Mouse (Mus musculus) layer of hippocampus, postnatal 14 days (tissue): Measurements from ENCODE around the gene 1700012B09Rik. TPM values are rescaled to one million over a fixed set of nuclear protein-coding genes. Genes with fewer than 3 reads are reported as not detected.

ENCODE experiments used
- DNase-seq, 2 experiments: peaks; one replicate each; pipeline ENCODE4 v3.0.0; 2021 to 2022; ENCODE audit warnings: low spot score in 2 of 2, mixed read lengths in 1 of 2
- total RNA-seq, 2 experiments: library from RNA; stranded (reverse); gene quantifications; 2 replicates each; pipeline ENCODE4 v1.2.3; 2021

The 1700012B09Rik gene
- total RNA-seq, 2 experiments from 2014 or later = 1.2 TPM; not detected in 1

DNA sequence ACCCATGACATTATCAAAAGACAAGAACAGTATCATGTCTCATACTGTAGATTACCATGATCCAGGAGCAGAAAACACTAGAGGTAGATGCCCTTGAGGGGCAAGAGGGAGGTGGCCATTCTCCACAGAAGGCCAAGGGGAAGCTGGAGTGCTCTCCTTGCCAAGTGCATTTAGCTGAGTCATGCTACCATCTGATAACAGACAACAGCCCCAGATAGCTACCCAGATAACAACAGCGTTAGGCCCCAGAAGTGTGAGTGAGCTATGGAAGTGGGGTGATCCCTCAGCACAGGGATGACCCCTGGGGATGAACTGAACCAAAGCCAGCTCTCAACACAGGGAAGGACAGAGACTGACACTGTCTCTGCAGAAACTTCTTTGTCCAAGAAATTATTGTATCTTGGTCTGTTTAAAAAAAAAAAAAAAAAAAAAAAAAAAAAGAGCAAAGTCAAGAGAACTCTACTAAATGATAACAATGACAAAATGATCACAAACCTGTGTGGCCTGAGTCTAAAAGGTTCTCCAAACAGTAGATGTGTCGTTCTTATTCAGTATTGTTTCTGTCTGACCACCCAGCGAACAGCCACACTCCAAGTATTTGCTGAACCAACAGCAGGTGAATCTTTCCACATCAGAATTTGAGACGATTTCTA is 31.2 kb downstream of the 1700012B09Rik start:
- DNase-seq = no peak

DNA sequence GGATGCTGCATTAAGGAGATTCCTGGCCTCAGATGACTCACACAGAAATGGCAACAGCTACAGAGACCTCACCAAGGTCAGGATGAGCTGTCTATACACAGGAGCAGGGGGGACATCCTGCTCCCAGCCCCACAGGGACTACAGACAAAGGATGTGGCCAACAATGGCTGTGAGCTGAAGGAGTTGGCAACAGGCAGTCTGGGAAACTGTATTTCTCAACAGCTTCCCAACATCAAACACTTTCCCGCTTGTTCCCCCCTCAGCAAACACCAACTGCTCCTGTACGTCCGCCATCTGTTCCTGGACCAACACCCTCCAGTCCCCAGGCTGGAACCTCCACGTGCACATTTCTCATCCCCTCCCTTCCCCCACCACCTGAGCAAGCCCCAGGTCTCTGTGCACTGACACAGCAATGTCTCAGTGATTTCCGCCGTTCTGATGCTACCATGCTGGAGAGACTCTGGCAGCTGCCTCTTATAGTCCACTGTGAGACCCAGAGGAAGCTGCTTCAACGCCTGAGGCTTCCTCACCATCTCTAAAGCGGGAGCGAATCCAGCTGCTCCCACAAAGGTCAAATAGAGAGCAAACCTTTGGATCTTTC is 39.8 kb downstream of the 1700012B09Rik start:
- no peak for DNase-seq

DNA sequence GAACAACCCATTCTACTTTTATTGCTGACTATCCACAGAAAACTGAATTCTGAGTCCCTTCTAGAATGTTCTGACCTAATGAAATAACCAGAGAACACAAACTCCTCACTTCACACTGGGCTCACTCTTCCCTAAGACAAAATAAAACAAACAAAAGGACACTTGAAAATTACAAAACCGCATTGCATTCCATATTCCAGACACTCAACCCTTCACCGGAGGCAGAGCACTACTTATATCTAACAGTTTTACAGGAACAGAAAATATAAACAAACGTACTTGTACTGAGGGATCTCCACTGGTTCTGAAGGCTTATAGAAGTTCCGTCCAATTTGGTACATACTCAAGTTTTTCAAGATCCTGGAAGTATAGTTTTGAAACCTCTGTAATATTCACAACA is 42.5 kb downstream of the 1700012B09Rik start:
- no peak for DNase-seq

DNA sequence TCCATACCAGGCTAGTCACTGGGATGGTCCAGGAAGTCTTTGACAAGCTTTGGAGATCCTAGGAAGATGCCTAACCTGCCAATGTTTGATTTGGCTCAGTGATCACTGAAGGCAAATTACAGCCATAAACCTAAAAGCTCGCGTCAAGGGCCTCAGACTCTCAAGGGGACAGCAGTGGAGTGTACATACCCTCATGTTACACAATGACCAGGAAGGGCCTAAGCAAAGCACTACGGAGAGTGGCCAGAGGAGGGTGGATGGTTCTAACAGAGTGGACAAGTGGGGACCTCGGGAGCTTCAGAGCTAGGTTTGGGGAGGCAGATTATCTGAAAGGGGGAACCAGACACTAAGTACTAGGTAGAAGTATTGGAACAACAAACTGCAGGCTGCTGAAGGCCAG is 44.2 kb downstream of the 1700012B09Rik start:
- no peak for DNase-seq

DNA sequence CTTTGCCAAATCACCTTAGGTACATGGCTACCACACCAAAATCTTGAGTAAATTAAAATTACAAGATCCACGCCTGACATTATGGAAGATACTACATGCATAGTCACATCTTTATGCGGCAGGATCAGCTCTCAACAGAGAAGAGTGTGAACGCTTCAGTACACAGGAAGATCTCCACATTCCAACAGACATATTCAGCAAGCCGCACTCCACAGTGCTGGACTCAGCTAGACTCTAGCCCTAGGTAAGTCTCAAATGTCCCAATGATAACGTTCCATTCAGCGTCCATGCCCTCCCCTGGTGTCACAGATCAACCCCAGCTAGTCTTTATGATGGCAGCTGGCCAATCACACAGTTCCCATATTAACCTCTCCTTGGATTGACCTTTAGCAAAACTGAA is 44.8 kb downstream of the 1700012B09Rik start:
- no peak for DNase-seq

DNA sequence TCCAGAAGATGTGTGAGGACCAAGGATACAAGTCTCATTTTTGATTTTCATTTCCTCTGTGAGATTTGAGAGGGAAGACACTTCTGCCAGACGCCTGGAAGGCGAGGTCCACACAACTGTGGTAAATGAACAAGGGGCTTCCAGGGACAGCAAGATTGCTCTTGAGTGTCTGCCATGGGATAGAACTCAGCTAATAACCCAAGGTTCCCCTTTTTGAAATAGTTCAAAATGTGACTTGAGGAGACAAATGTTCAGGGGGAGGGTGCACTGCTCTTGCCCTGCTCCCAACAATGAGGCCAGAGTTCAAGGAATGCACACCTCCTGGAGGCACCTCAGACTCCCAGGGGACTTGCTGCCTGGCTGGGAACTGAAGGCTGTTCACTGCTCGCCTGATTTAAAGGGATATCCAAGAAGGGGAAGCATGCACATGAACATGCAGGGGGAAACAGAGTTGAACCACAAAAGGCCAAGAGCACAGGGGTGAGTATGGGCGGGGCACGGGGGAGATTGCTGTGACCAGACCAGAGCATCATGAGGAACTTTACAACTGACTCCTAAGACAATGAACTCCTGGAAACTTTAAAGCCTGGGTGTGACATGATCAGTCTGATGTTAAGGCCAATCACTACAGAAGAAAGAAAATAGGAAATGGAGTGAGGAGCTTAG is 45.9 kb downstream of the 1700012B09Rik start:
- no peak for DNase-seq

DNA sequence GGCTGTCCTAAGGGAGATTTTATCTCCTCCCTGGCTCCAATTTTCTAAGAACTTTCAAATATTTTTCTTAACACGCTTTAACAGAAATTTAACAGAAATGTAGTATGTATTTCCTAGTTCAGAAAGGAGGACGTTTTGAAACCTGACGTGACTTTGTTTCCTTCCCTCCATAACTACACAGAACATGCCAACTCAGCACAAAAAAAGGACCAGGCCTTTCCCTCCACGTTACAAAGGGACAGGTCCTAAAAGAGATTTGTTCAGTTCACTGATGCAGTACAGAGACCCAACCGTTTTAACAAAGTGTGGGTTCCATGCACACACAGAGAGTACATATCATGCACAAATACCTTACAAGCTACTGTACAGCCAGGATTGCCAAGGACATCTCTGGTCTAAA is 49.2 kb downstream of the 1700012B09Rik start:
- no peak for DNase-seq

DNA sequence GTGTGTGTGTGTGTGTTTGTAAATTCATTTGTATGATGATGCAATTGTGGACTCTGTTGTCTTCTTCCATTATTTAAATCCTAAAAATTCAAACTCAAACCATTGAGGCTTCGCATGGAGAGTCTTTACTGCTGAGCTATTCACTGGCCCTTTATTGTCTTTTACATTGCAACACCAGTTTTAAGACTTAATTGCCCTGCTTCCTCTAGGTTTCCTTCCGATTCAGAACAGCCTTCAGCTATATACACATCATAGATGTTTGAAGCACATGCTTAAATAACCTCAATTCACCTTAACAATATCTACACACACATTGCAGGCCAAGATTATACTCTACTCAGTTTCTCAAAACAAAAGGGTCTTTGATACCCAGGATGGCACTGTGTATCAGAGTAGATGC is 50.4 kb downstream of the 1700012B09Rik start:
- no peak for DNase-seq

DNA sequence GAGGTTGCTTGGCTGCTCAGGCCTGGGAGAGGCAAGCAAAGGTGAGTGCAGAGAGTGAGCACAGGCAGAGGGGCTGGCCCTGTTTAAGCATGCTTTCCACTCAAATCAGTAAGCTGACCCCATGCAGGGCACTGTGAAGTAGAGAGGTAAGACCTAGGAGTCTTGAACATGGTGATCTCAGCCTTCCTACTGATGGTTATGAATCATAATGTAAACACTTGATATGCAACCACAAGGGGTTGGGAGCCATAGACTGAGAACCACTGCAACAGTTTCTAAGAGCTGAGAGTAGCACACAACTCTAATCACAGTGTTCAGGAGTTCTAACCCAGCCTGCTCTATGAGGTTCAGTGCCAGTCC is 52.5 kb downstream of the 1700012B09Rik start:
- DNase-seq = no peak

DNA sequence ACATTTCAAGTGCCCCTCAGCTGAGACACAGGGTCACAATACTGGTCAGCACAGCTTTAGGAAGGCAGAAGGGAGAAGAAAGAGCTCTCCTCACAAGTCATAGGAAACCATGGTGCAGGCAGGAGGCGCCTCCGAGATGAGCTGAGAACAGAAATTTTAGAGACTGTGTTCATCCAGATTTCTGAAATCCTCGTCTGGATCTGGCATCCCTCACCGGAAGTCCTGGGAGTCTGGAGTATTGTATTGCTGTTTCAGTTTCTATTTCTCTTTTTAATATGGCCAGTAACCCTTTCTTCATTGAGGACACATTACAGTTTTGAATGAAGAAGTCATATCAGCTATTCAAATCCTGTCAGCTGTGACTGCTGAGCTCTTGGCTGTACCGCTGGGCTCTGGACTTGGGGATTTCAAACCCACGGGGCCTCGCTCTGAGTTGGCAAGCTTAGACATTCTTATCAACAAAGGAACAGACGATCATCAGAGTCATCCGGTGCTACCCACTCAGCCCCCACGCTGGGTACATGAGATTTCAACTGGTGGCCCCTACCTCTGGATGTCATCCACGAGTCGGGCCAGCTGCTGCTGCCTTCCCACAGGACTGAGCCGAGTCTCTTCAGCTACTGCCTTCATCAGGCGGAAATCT is 53.0 kb downstream of the 1700012B09Rik start:
- DNase-seq = no peak

DNA sequence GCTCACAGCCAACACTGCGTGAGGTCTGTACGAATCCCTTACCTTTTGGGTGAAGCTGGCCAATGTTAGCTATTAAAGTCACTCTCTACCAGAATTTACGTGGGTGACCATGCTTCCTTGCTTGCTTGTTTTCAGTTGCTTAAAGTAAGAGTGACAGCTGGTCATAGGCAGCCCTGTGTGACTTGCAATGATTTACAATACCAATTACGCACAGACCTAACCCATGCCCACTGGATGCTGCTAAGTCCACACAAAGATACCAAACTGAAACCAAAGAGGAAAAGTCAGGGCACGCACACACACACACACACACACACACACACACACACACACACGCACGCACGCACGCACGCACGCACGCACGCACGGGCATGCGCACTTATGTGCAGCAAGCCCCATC is 55.6 kb downstream of the 1700012B09Rik start:
- DNase-seq = no peak

DNA sequence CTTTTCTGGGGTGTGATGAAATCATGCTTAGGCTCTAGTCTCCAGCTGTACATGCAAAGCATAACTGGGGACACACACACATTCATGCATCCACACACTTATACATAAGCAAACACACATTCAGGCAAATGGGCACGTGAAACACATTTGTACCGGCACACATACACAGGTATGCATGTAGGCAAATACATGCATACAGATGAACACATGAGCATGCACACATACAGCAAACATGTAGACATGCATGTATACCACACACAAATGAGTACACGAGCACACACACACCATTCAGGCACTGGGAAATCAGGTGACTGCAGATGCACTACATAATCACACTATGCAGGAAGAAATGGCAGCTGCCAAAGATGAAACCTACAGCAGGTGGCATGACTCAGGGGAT is 59.9 kb downstream of the 1700012B09Rik start:
- no peak for DNase-seq

Other genes with a start within 250 kb of the 1700012B09Rik start
- 10 to 100 TPM; 19.1 to 25.1 TPM for gene Amotl1, start 126.0 kb downstream of the 1700012B09Rik start, total RNA-seq
- gene Piwil4, start 30.3 kb downstream of the 1700012B09Rik start, total RNA-seq = under 1 TPM in 1 of 2 experiments, not detected in 1; 0.14 TPM
- under 1 TPM; 0.12 to 0.23 TPM for gene Fut4, start 18.6 kb downstream of the 1700012B09Rik start, total RNA-seq
- gene Mre11a, start 13.6 kb upstream of the 1700012B09Rik start, total RNA-seq = 10 to 100 TPM in 1 of 2 experiments, 1 to 10 TPM in 1; 8.8 to 13.4 TPM
- gene Ankrd49, start 13.8 kb upstream of the 1700012B09Rik start, total RNA-seq = 10 to 100 TPM; 17.3 to 18.0 TPM
- gene Gpr83, start 89.2 kb upstream of the 1700012B09Rik start, total RNA-seq = 10 to 100 TPM; 12.1 to 13.3 TPM
- gene Izumo1r, start 132.9 kb upstream of the 1700012B09Rik start, total RNA-seq = not detected